Mouse (Mus musculus): ENCODE results near the gene Fes.
A peak's percentile ranks its signal among the peaks of the same experiment; 100 is the strongest.

Fes gene

GRCm38 (mm10) chr7:80404101-80404894 is 16.6 kb upstream of the Fes start:
- DNase-seq (ENCODE audit: low read depth, low spot score) = no peak

- DNase-seq (ENCODE audit: low read depth, low spot score) = peak; percentile 44
Measured at GRCm38 (mm10) chr7:80403551-80403950, 15.8 kb upstream of the Fes start.

GRCm38 (mm10) chr7:80402651-80403321 is 15.0 kb upstream of the Fes start:
- DNase-seq (ENCODE audit: low read depth, low spot score) = peak; percentile 70

GRCm38 (mm10) chr7:80401860-80402641 is 14.3 kb upstream of the Fes start:
- DNase-seq (ENCODE audit: low read depth, low spot score) = peak; percentile 69

- DNase-seq (ENCODE audit: low read depth, low spot score) = no peak
Measured at GRCm38 (mm10) chr7:80401041-80401859, 13.5 kb upstream of the Fes start.

- no peak for DNase-seq (ENCODE audit: low read depth, low spot score)
Measured at GRCm38 (mm10) chr7:80400571-80400970, 12.8 kb upstream of the Fes start.

GRCm38 (mm10) chr7:80400099-80400498 is 12.4 kb upstream of the Fes start:
- DNase-seq (ENCODE audit: low read depth, low spot score) = no peak

GRCm38 (mm10) chr7:80398654-80399444 is 11.1 kb upstream of the Fes start:
- DNase-seq (ENCODE audit: low read depth, low spot score) = no peak

GRCm38 (mm10) chr7:80397986-80398385 is 10.2 kb upstream of the Fes start:
- no peak for DNase-seq (ENCODE audit: low read depth, low spot score)

GRCm38 (mm10) chr7:80396427-80396826 is 8.7 kb upstream of the Fes start:
- peak; percentile 34 for DNase-seq (ENCODE audit: low read depth, low spot score)

GRCm38 (mm10) chr7:80394600-80394999 is 6.9 kb upstream of the Fes start:
- DNase-seq (ENCODE audit: low read depth, low spot score) = no peak

- no peak for DNase-seq (ENCODE audit: low read depth, low spot score)
Measured at GRCm38 (mm10) chr7:80392119-80392518, 4.4 kb upstream of the Fes start.

GRCm38 (mm10) chr7:80387033-80387632 is 613 bp downstream of the Fes start:
- peak; percentile 30 for DNase-seq (ENCODE audit: low read depth, low spot score)

- DNase-seq (ENCODE audit: low read depth, low spot score) = peak; percentile 93
Measured at GRCm38 (mm10) chr7:80386235-80386930, 1.4 kb downstream of the Fes start.

GRCm38 (mm10) chr7:80382919-80383318 is 4.8 kb downstream of the Fes start:
- DNase-seq (ENCODE audit: low read depth, low spot score) = no peak

- peak; percentile 85 for DNase-seq (ENCODE audit: low read depth, low spot score)
Measured at GRCm38 (mm10) chr7:80379531-80379930, 8.2 kb downstream of the Fes start.

GRCm38 (mm10) chr7:80377471-80377870 is 10.3 kb downstream of the Fes start:
- peak; percentile 79 for DNase-seq (ENCODE audit: low read depth, low spot score)

- no peak for DNase-seq (ENCODE audit: low read depth, low spot score)
Measured at GRCm38 (mm10) chr7:80376192-80376591, 11.6 kb downstream of the Fes start.

- no peak for DNase-seq (ENCODE audit: low read depth, low spot score)
Measured at GRCm38 (mm10) chr7:80375376-80376039, 12.2 kb downstream of the Fes start.

Measured in ZHBTc4 (cell line).